Mouse (Mus musculus) testis, adult 2 months (tissue): ENCODE data around the gene Ksr1. TPM values are rescaled to one million over a fixed set of nuclear protein-coding genes. Genes with fewer than 3 reads are reported as not detected.

ENCODE experiments used
- H3K27ac ChIP-seq: fragments of 200-500 bp; 2 replicates; pipeline ENCODE4 v1.5.1; 2012; ENCODE audit warnings: low read depth, low read length; ENCODE audit not compliant: control insufficient read depth, insufficient read depth
- H3K27me3 ChIP-seq: fragments of 200-500 bp; 2 replicates; pipeline ENCODE4 v1.6.1; 2012; ENCODE audit warnings: mild to moderate bottlenecking, low read length, moderate library complexity; ENCODE audit not compliant: control insufficient read depth, insufficient read depth
- H3K36me3 ChIP-seq: fragments of 200-500 bp; 2 replicates; pipeline ENCODE4 v1.6.1; 2012; ENCODE audit warnings: mild to moderate bottlenecking, low read length; ENCODE audit not compliant: control insufficient read depth, insufficient read depth
- H3K4me1 ChIP-seq: fragments of 200-500 bp; 2 replicates; pipeline ENCODE4 v1.6.1; 2012; ENCODE audit warnings: low read length; ENCODE audit not compliant: control insufficient read depth, insufficient read depth
- H3K4me3 ChIP-seq: fragments of 200-500 bp; 2 replicates; pipeline ENCODE4 v1.5.1; 2012; ENCODE audit warnings: low read depth, mild to moderate bottlenecking, low read length, moderate library complexity, mixed read lengths; ENCODE audit not compliant: control insufficient read depth
- CTCF ChIP-seq: fragments of 200-500 bp; IDR thresholded peaks from 2 replicates; pipeline ENCODE4 v1.5.1; 2012; ENCODE audit warnings: low read depth, mild to moderate bottlenecking, inconsistent platforms, low read length, moderate library complexity; ENCODE audit not compliant: control insufficient read depth, insufficient read depth, insufficient replicate concordance
- POLR2A ChIP-seq: fragments of 200-500 bp; IDR thresholded peaks from 2 replicates; pipeline ENCODE4 v1.6.1; 2012; ENCODE audit warnings: low read depth, mild to moderate bottlenecking, inconsistent platforms, low read length, moderate library complexity; ENCODE audit not compliant: control insufficient read depth
- polyA plus RNA-seq: library from polyadenylated mRNA; depleted of rRNA; stranded (reverse); fragments of >200 nt; gene quantifications from 2 replicates; pipeline ENCODE4 v1.2.3, GENCODE M21; 2012

Ksr1 gene
- polyA plus RNA-seq, 1 experiment: 6.7 TPM

- H3K27me3 ChIP-seq: no peaks in the 10 kb centered on the region
- no peak overlapping the region for H3K27ac ChIP-seq
- no peak overlapping the region for H3K4me3 ChIP-seq
- no peaks in the 10 kb centered on the region for H3K4me1 ChIP-seq
- no peak for TF ChIP-seq CTCF
- no peak for TF ChIP-seq POLR2A
- H3K36me3 ChIP-seq: no peaks in the 10 kb centered on the region
Observed at GRCm38 (mm10) chr11:78986311-78987002, 159.8 kb downstream of the Ksr1 start.

- no peak for TF ChIP-seq POLR2A
- TF ChIP-seq CTCF: no peak
- Histone ChIP-seq H3K27ac (no peak overlapping the region), H3K4me1 (no peaks in the 10 kb centered on the region), H3K4me3 (no peak overlapping the region), H3K27me3 (no peaks in the 10 kb centered on the region), H3K36me3 (no peaks in the 10 kb centered on the region)
Observed at GRCm38 (mm10) chr11:78985505-78985904, 160.7 kb downstream of the Ksr1 start.

GRCm38 (mm10) chr11:78984483-78985177 is 161.6 kb downstream of the Ksr1 start, which contains the start of gene Lgals9:
Gene Lgals9 (minus strand): TSS chr11:78984946.
- peak within 1 kb of the TSS; percentile 57; the same call in 1 of the 2 replicates for H3K27ac ChIP-seq
- H3K4me3 ChIP-seq: peak within 1 kb of the TSS; percentile 72

GRCm38 (mm10) chr11:78983539-78983938 is 162.7 kb downstream of the Ksr1 start:
- H3K27ac ChIP-seq: no peak overlapping the region
- no peaks in the 10 kb centered on the region for H3K27me3 ChIP-seq
- no peaks in the 10 kb centered on the region for H3K36me3 ChIP-seq
- no peak overlapping the region for H3K4me3 ChIP-seq
- TF ChIP-seq CTCF (no peak), POLR2A (no peak)
- H3K4me1 ChIP-seq: no peaks in the 10 kb centered on the region

More at GRCm38 (mm10) chr11:78984483-78985177, 161.6 kb downstream of the Ksr1 start, which contains the start of gene Lgals9:
- TF ChIP-seq POLR2A: 0 out of 2 replicates have a peak, but pooled peaks have one; percentile 25
- no peak for TF ChIP-seq CTCF
- no peaks in the 10 kb centered on the region for H3K4me1 ChIP-seq
- H3K36me3 ChIP-seq: no peaks in the 10 kb centered on the region
- H3K27me3 ChIP-seq: no peaks in the 10 kb centered on the region

- Histone ChIP-seq H3K4me3 (no peak overlapping the region), H3K4me1 (no peaks in the 10 kb centered on the region), H3K27ac (no peak overlapping the region), H3K36me3 (no peaks in the 10 kb centered on the region), H3K27me3 (no peaks in the 10 kb centered on the region)
- TF ChIP-seq CTCF (no peak), POLR2A (no peak)
Observed at GRCm38 (mm10) chr11:78982513-78983291, 163.5 kb downstream of the Ksr1 start.

- Histone ChIP-seq H3K4me1 (peaks cover 2% of the 10 kb centered on the region; the same call in 1 of the 2 replicates), H3K27me3 (no peaks in the 10 kb centered on the region), H3K36me3 (no peaks in the 10 kb centered on the region), H3K4me3 (no peak overlapping the region), H3K27ac (no peak overlapping the region)
- no peak for TF ChIP-seq POLR2A
- no peak for TF ChIP-seq CTCF
Observed at GRCm38 (mm10) chr11:78982042-78982441, 164.2 kb downstream of the Ksr1 start.
